Mouse (Mus musculus) left cerebral cortex, adult 2 months (tissue): ENCODE measurements at regions not wholly inside any gene's neighbourhood (a gene's known extent, or its start where the extent isn't known, plus 50 kb on each side); places are given as distances from the start of the nearest gene placed in this dataset.

Source experiments
- DNase-seq, 2 experiments: peaks; one replicate each; pipeline ENCODE4 v3.0.0; 2021 to 2022; ENCODE audit warnings: low spot score in 2 of 2, mixed read lengths in 1 of 2; ENCODE audit errors: extremely low spot score in 1 of 2
- H3K27ac ChIP-seq: fragments of 200-600 bp; 2 replicates; pipeline ENCODE4 v1.8.1; 2022
- H3K4me3 ChIP-seq: fragments of 200-600 bp; 2 replicates; pipeline ENCODE4 v1.8.1; 2022
- CTCF ChIP-seq: fragments of 200-600 bp; IDR thresholded peaks from 2 replicates; pipeline ENCODE4 v1.8.1; 2022; ENCODE audit warnings: antibody characterized with exemption, mild to moderate bottlenecking, moderate library complexity
- intact Hi-C: fragments of 180-260 bp; cut with DNase I; formaldehyde crosslinking; loops from one replicate; pipeline ENCODE4 v1.15.1; 2025

GRCm38 (mm10) chr9:17396056-17396455 lies 895.0 kb upstream of the Fat3 start:
- intact Hi-C loops = loop anchor here (10.0 kb wide), 2 partner anchors 461 to 1361 kb away; no protein-coding TSS in a partner anchor
- TF ChIP-seq CTCF = no peak
- H3K4me3 ChIP-seq = no peak overlapping the region
- DNase-seq = no peak
- no peak overlapping the region for H3K27ac ChIP-seq

- DNase-seq = no peak
- Histone ChIP-seq H3K27ac (no peak overlapping the region), H3K4me3 (no peak overlapping the region)
- no peak for TF ChIP-seq CTCF
- intact Hi-C loops = loop anchor here (2.0 to 10.0 kb wide), 5 partner anchors 350 to 1358 kb away; partner anchors contain the start of gene Fat3
Measured at GRCm38 (mm10) chr9:17393061-17393460, 892.0 kb upstream of the Fat3 start.
